Mouse (Mus musculus): ENCODE measurements around the gene Jade1. TPM values are rescaled to one million over a fixed set of nuclear protein-coding genes. Genes with fewer than 3 reads are reported as not detected.

Gene Jade1
- total and polyA plus RNA-seq, 3 experiments, result 9.6 to 11.0 (median 10.7) TPM

GRCm38 (mm10) chr3:41557267-41557995 is 1.9 kb downstream of the Jade1 start:
- Histone ChIP-seq H3K9me3 (replicated peaks; ENCODE audit: low read length) (no peaks in the 10 kb centered on the region), H3K4me1 (ENCODE audit: control insufficient read depth in 1 of 2, insufficient read depth in 2 of 2) (peaks cover 0 to 16% of the 10 kb centered on the region in 2 experiments; a peak in 3 of 4 replicates), H3K36me3 (replicated peaks in 1 of 2; ENCODE audit: control insufficient read depth in 1 of 2, insufficient read depth in 1 of 2, low read length in 1 of 2) (no peaks in the 10 kb centered on the region), H3K9ac (ENCODE audit: insufficient read depth, low read depth) (no peak overlapping the region), H3K4me3 (replicated peaks in 1 of 3; ENCODE audit: low read depth in 2 of 3, low read length in 2 of 3, poor library complexity in 1 of 3) (no peak overlapping the region), H3K4me2 (ENCODE audit: insufficient read depth, low read depth, poor library complexity, severe bottlenecking) (no peak overlapping the region), H3K27me3 (replicated peaks) (no peaks in the 10 kb centered on the region), H3K79me2 (replicated peaks; ENCODE audit: control insufficient read depth, extremely low read depth, insufficient read depth, poor library complexity, severe bottlenecking) (no peaks in the 10 kb centered on the region), H3K27ac (ENCODE audit: insufficient read depth, low read depth) (no peak overlapping the region)
- no peak for DNase-seq (ENCODE audit: extremely low read depth)
- in situ Hi-C loops (cut with MboI; ENCODE audit: low pct_ligation_motif_present, low pct_unique_long_range_greater_than_20kb, low sequenced_read_pairs), result loop anchor here (25.0 kb wide), 1 partner anchor 195 kb away; no protein-coding TSS in a partner anchor
- dilution Hi-C loops (cut with MboI; ENCODE audit: extremely low pct_ligation_motif_present, extremely low pct_unique_long_range_greater_than_20kb, low sequenced_read_pairs), result no loop called here
- no peak for TF ChIP-seq MAZ (IDR thresholded peaks at IDR 0.05; ENCODE audit: low read depth, low read length)
- no peak for TF ChIP-seq RCOR1 (conservative IDR thresholded peaks at IDR 0.05; ENCODE audit: low read depth, low read length)
- no peak for TF ChIP-seq ETS1 (conservative IDR thresholded peaks at IDR 0.05; ENCODE audit: low read depth, low read length)
- TF ChIP-seq MEF2A (IDR thresholded peaks at IDR 0.05; ENCODE audit: borderline replicate concordance, low read depth, low read length), result no peak
- TF ChIP-seq SMC3 (IDR thresholded peaks at IDR 0.05; ENCODE audit: low read depth, low read length), result no peak
- TF ChIP-seq ELF1 (IDR thresholded peaks at IDR 0.05; ENCODE audit: low read depth, low read length), result no peak
- no peak for TF ChIP-seq JUND (conservative IDR thresholded peaks at IDR 0.05; ENCODE audit: low read depth, low read length)
- no peak for TF ChIP-seq GABPA (IDR thresholded peaks at IDR 0.05; ENCODE audit: insufficient replicate concordance, low read depth, low read length)
- TF ChIP-seq ZNF384 (IDR thresholded peaks at IDR 0.05; ENCODE audit: low read depth, low read length), result no peak

GRCm38 (mm10) chr3:41560489-41560888 is 5.0 kb downstream of the Jade1 start:
- Histone ChIP-seq H3K4me2 (ENCODE audit: insufficient read depth, low read depth, poor library complexity, severe bottlenecking) (no peak overlapping the region), H3K4me1 (ENCODE audit: control insufficient read depth in 1 of 2, insufficient read depth in 2 of 2) (peaks cover 0 to 7% of the 10 kb centered on the region in 2 experiments; a peak in 1 of 4 replicates), H3K4me3 (replicated peaks in 1 of 3; ENCODE audit: low read depth in 2 of 3, low read length in 2 of 3, poor library complexity in 1 of 3) (no peak overlapping the region), H3K79me2 (replicated peaks; ENCODE audit: control insufficient read depth, extremely low read depth, insufficient read depth, poor library complexity, severe bottlenecking) (no peaks in the 10 kb centered on the region; the same call in 1 of the 2 replicates), H3K27me3 (replicated peaks) (no peaks in the 10 kb centered on the region), H3K36me3 (replicated peaks in 1 of 2; ENCODE audit: control insufficient read depth in 1 of 2, insufficient read depth in 1 of 2, low read length in 1 of 2) (no peaks in the 10 kb centered on the region), H3K9me3 (replicated peaks; ENCODE audit: low read length) (no peaks in the 10 kb centered on the region), H3K27ac (ENCODE audit: insufficient read depth, low read depth) (no peak overlapping the region), H3K9ac (ENCODE audit: insufficient read depth, low read depth) (no peak overlapping the region)
- in situ Hi-C loops (cut with MboI; ENCODE audit: low pct_ligation_motif_present, low pct_unique_long_range_greater_than_20kb, low sequenced_read_pairs), result loop anchor here (25.0 kb wide), 1 partner anchor 198 kb away; no protein-coding TSS in a partner anchor
- TF ChIP-seq POLR2A (IDR thresholded peaks at IDR 0.05; ENCODE audit: low read depth, low read length), result no peak
- no peak for TF ChIP-seq GABPA (IDR thresholded peaks at IDR 0.05; ENCODE audit: insufficient replicate concordance, low read depth, low read length)
- no peak for DNase-seq (ENCODE audit: extremely low read depth)
- dilution Hi-C loops (cut with MboI; ENCODE audit: extremely low pct_ligation_motif_present, extremely low pct_unique_long_range_greater_than_20kb, low sequenced_read_pairs), result no loop called here

GRCm38 (mm10) chr3:41561787-41562186 is 6.3 kb downstream of the Jade1 start:
- no peak overlapping the region for H3K4me3 ChIP-seq (replicated peaks in 1 of 3; ENCODE audit: low read depth in 2 of 3, low read length in 2 of 3, poor library complexity in 1 of 3)
- no peak overlapping the region for H3K4me2 ChIP-seq (ENCODE audit: insufficient read depth, low read depth, poor library complexity, severe bottlenecking)
- in situ Hi-C loops (cut with MboI; ENCODE audit: low pct_ligation_motif_present, low pct_unique_long_range_greater_than_20kb, low sequenced_read_pairs) (loop anchor here (25.0 kb wide), 1 partner anchor 199 kb away; no protein-coding TSS in a partner anchor), dilution Hi-C loops (cut with MboI; ENCODE audit: extremely low pct_ligation_motif_present, extremely low pct_unique_long_range_greater_than_20kb, low sequenced_read_pairs) (no loop called here)
- no peak for TF ChIP-seq SIN3A (IDR thresholded peaks at IDR 0.05; ENCODE audit: low read length)
- TF ChIP-seq UBTF (IDR thresholded peaks at IDR 0.05; ENCODE audit: low read depth, low read length), result no peak
- TF ChIP-seq USF2 (conservative IDR thresholded peaks at IDR 0.05; ENCODE audit: low read depth, low read length), result no peak
- no peak for TF ChIP-seq PAX5 (IDR thresholded peaks at IDR 0.05; ENCODE audit: low read length)
- TF ChIP-seq ZNF384 (IDR thresholded peaks at IDR 0.05; ENCODE audit: low read depth, low read length), result no peak
- TF ChIP-seq CHD2 (IDR thresholded peaks at IDR 0.05; ENCODE audit: low read length), result no peak
- no peak for TF ChIP-seq BHLHE40 (IDR thresholded peaks at IDR 0.05; ENCODE audit: low read depth, low read length)
- no peak for TF ChIP-seq MAZ (IDR thresholded peaks at IDR 0.05; ENCODE audit: low read depth, low read length)
- no peak for TF ChIP-seq KAT2A (IDR thresholded peaks at IDR 0.05; ENCODE audit: insufficient replicate concordance, low read length)
- TF ChIP-seq POLR2AphosphoS2 (IDR thresholded peaks at IDR 0.05; ENCODE audit: low read depth, low read length), result no peak
- TF ChIP-seq CHD1 (IDR thresholded peaks at IDR 0.05; ENCODE audit: low read depth, low read length), result no peak
- TF ChIP-seq RCOR1 (conservative IDR thresholded peaks at IDR 0.05; ENCODE audit: low read depth, low read length), result no peak
- H3K79me2 ChIP-seq (replicated peaks; ENCODE audit: control insufficient read depth, extremely low read depth, insufficient read depth, poor library complexity, severe bottlenecking), result peaks cover 9% of the 10 kb centered on the region
- H3K27me3 ChIP-seq (replicated peaks), result no peaks in the 10 kb centered on the region
- H3K9ac ChIP-seq (ENCODE audit: insufficient read depth, low read depth), result no peak overlapping the region
- no peak for DNase-seq (ENCODE audit: extremely low read depth)
- H3K9me3 ChIP-seq (replicated peaks; ENCODE audit: low read length), result no peaks in the 10 kb centered on the region
- no peaks in the 10 kb centered on the region for H3K36me3 ChIP-seq (replicated peaks in 1 of 2; ENCODE audit: control insufficient read depth in 1 of 2, insufficient read depth in 1 of 2, low read length in 1 of 2)
- no peak overlapping the region for H3K27ac ChIP-seq (ENCODE audit: insufficient read depth, low read depth)
- H3K4me1 ChIP-seq (ENCODE audit: control insufficient read depth in 1 of 2, insufficient read depth in 2 of 2), result peaks cover 0 to 12% of the 10 kb centered on the region in 2 experiments; a peak in 1 of 4 replicates
